Mouse (Mus musculus) lung, embryonic 16.5 days (tissue): ENCODE data around the gene Tdp1. TPM values are rescaled to one million over a fixed set of nuclear protein-coding genes. Genes with fewer than 3 reads are reported as not detected.

Experiments used
- ATAC-seq: fragments of 200-750 bp; cut with Nextera tagmentation; 2 replicates; pipeline ENCODE4 v1.8.0; 2017; ENCODE audit warnings: low read depth, mild to moderate bottlenecking, moderate library complexity
- H3K27ac ChIP-seq: fragments of 300-500 bp; sonication (generic); 2 replicates; pipeline ENCODE4 v1.5.1; 2014; ENCODE audit warnings: mild to moderate bottlenecking, control low read depth, low read length
- H3K27me3 ChIP-seq: fragments of 300-500 bp; sonication (generic); 2 replicates; pipeline ENCODE4 v1.6.1; 2014; ENCODE audit warnings: low read depth, low read length, mixed read lengths; ENCODE audit not compliant: control insufficient read depth, insufficient read depth
- H3K36me3 ChIP-seq: fragments of 300-500 bp; sonication (generic); 2 replicates; pipeline ENCODE4 v1.6.1; 2014; ENCODE audit warnings: low read length; ENCODE audit not compliant: control insufficient read depth, insufficient read depth
- H3K4me1 ChIP-seq: fragments of 300-500 bp; sonication (generic); replicated peaks from 2 replicates; pipeline ENCODE4 v1.6.1; 2014; ENCODE audit warnings: low read length, mixed read lengths; ENCODE audit not compliant: control insufficient read depth, insufficient read depth
- H3K4me2 ChIP-seq: fragments of 300-500 bp; sonication (generic); 2 replicates; pipeline ENCODE4 v1.6.1; 2014; ENCODE audit warnings: low read depth, low read length, control low read depth
- H3K4me3 ChIP-seq: fragments of 300-500 bp; sonication (generic); 2 replicates; pipeline ENCODE4 v1.5.1; 2014; ENCODE audit warnings: mild to moderate bottlenecking, low read length, control low read depth
- H3K9ac ChIP-seq: fragments of 300-500 bp; sonication (generic); 2 replicates; pipeline ENCODE4 v1.6.1; 2014; ENCODE audit warnings: low read length, control low read depth
- H3K9me3 ChIP-seq: fragments of 300-500 bp; sonication (generic); 2 replicates; pipeline ENCODE4 v1.6.1; 2016; ENCODE audit warnings: low read length; ENCODE audit not compliant: control insufficient read depth
- WGBS: fragments of 180-500 bp; shearing (Covaris S2); extraction: QIAGEN DNeasy Blood & Tissue Kit; methylation state at CpG from one replicate; pipeline ENCODE4 v1.1.7; 2014; 5-methylcytosine and 5-hydroxymethylcytosine counted together
- microRNA-seq: library from miRNA; unstranded; fragments of <30 nt; microRNA quantifications from one replicate; pipeline ENCODE4, GENCODE M21; 2016
- polyA plus RNA-seq: library from polyadenylated mRNA; unstranded; fragments of >200 nt; fragmentation: Nextera tagmentation; extraction: Ambion mirVana; gene quantifications from 2 replicates; pipeline ENCODE4 v1.2.1, GENCODE M21; 2015

Tdp1 gene
- polyA plus RNA-seq, 1 experiment from 2014 or later = 63.5 TPM

GRCm38 (mm10) chr12:100000381-100000780 is 116.1 kb downstream of the Tdp1 start:
- WGBS = 75% methylated on average over 7 of the region's 7 CpGs
- no peak for ATAC-seq

GRCm38 (mm10) chr12:100001246-100001645 is 116.9 kb downstream of the Tdp1 start:
- no peak for ATAC-seq
- WGBS = 82% methylated on average over 3 of the region's 3 CpGs
- Histone ChIP-seq H3K27me3 (no peaks in the 10 kb centered on the region), H3K9ac (no peak overlapping the region), H3K36me3 (no peaks in the 10 kb centered on the region), H3K9me3 (no peaks in the 10 kb centered on the region), H3K4me2 (no peak overlapping the region), H3K4me3 (no peak overlapping the region), H3K27ac (peak overlapping the region; percentile 57), H3K4me1 (peaks cover 9% of the 10 kb centered on the region; the same call in 1 of the 2 replicates)

More at GRCm38 (mm10) chr12:100000381-100000780, 116.1 kb downstream of the Tdp1 start:
- Histone ChIP-seq H3K9me3 (no peaks in the 10 kb centered on the region), H3K4me3 (no peak overlapping the region), H3K9ac (no peak overlapping the region), H3K4me2 (no peak overlapping the region), H3K27ac (no peak overlapping the region), H3K4me1 (peaks cover 9% of the 10 kb centered on the region; the same call in 1 of the 2 replicates), H3K36me3 (no peaks in the 10 kb centered on the region), H3K27me3 (no peaks in the 10 kb centered on the region)

- H3K27me3 ChIP-seq = no peaks in the 10 kb centered on the region
- no peaks in the 10 kb centered on the region for H3K9me3 ChIP-seq
- H3K9ac ChIP-seq = no peak overlapping the region
- WGBS = 50% methylated on average over 3 of the region's 3 CpGs
- no peaks in the 10 kb centered on the region for H3K36me3 ChIP-seq
- peak overlapping the region; percentile 72 for H3K27ac ChIP-seq
- H3K4me2 ChIP-seq = no peak overlapping the region
- peak; percentile 93 for ATAC-seq
- no peak overlapping the region for H3K4me3 ChIP-seq
- H3K4me1 ChIP-seq = peaks cover 9% of the 10 kb centered on the region; the same call in 1 of the 2 replicates
These were observed 117.6 kb downstream of the Tdp1 start for GRCm38 (mm10) chr12:100001910-100002309.

- peak; percentile 65 for ATAC-seq
- Histone ChIP-seq H3K27me3 (no peaks in the 10 kb centered on the region), H3K27ac (peak overlapping the region; percentile 34), H3K9ac (no peak overlapping the region), H3K36me3 (no peaks in the 10 kb centered on the region), H3K4me3 (no peak overlapping the region), H3K4me1 (peaks cover 9% of the 10 kb centered on the region; the same call in 1 of the 2 replicates), H3K9me3 (no peaks in the 10 kb centered on the region), H3K4me2 (no peak overlapping the region)
- WGBS = 40% methylated on average over 8 of the region's 8 CpGs
These were observed 118.7 kb downstream of the Tdp1 start for GRCm38 (mm10) chr12:100002914-100003587.

Small RNAs within 50 kb of the gene (microRNA-seq; reads per million reads assigned to microRNA genes)
- not detected for gene Gm23291

Other genes with a start within 250 kb of the Tdp1 start
- gene Efcab11, start 78 bp upstream of the Tdp1 start, polyA plus RNA-seq = 16.6 and 19.4 TPM in 2 replicates
- 4.0 and 4.9 TPM in 2 replicates for gene Kcnk13, start 80.0 kb downstream of the Tdp1 start, polyA plus RNA-seq
- 259 and 266 TPM in 2 replicates for gene Psmc1, start 225.6 kb downstream of the Tdp1 start, polyA plus RNA-seq